Mouse (Mus musculus) liver, embryonic 13.5 days (tissue): ENCODE measurements around the gene Rnf41. TPM values are rescaled to one million over a fixed set of nuclear protein-coding genes. Genes with fewer than 3 reads are reported as not detected.

Experiments
- ATAC-seq: fragments of 200-750 bp; cut with Nextera tagmentation; 2 replicates; pipeline ENCODE4 v1.8.0; 2017; ENCODE audit warnings: low read depth, mild to moderate bottlenecking, moderate number of reproducible peaks, moderate library complexity
- DNase-seq: peaks from one replicate; pipeline ENCODE4 v3.0.0; 2022
- H3K27ac ChIP-seq: fragments of 300-500 bp; sonication (generic); 2 replicates; pipeline ENCODE4 v1.5.1; 2015; ENCODE audit warnings: moderate library complexity, mild to moderate bottlenecking, inconsistent platforms
- H3K27me3 ChIP-seq: fragments of 300-500 bp; sonication (generic); 2 replicates; pipeline ENCODE4 v1.6.1; 2015; ENCODE audit warnings: mild to moderate bottlenecking, inconsistent platforms
- H3K36me3 ChIP-seq: fragments of 300-500 bp; sonication (generic); 2 replicates; pipeline ENCODE4 v1.6.1; 2015; ENCODE audit warnings: mild to moderate bottlenecking, inconsistent platforms
- H3K4me1 ChIP-seq: fragments of 300-500 bp; sonication (generic); replicated peaks from 2 replicates; pipeline ENCODE4 v1.6.1; 2015; ENCODE audit warnings: inconsistent platforms
- H3K4me2 ChIP-seq: fragments of 300-500 bp; sonication (generic); 2 replicates; pipeline ENCODE4 v1.6.1; 2015; ENCODE audit warnings: inconsistent platforms, mild to moderate bottlenecking, moderate library complexity
- H3K4me3 ChIP-seq: fragments of 300-500 bp; sonication (generic); replicated peaks from 2 replicates; pipeline ENCODE4 v1.5.1; 2015; ENCODE audit warnings: mild to moderate bottlenecking, inconsistent platforms
- H3K9ac ChIP-seq: fragments of 300-500 bp; sonication (generic); 2 replicates; pipeline ENCODE4 v1.6.1; 2015; ENCODE audit warnings: mild to moderate bottlenecking, inconsistent platforms
- H3K9me3 ChIP-seq: fragments of 300-500 bp; sonication (generic); replicated peaks from 2 replicates; pipeline ENCODE4 v1.6.1; 2016; ENCODE audit warnings: inconsistent platforms
- WGBS: fragments of 180-500 bp; shearing (Covaris S2); methylation state at CpG from one replicate; pipeline ENCODE4 v1.1.7; 2015; ENCODE audit not compliant: insufficient replicate concordance; 5-methylcytosine and 5-hydroxymethylcytosine counted together
- polyA plus RNA-seq: library from polyadenylated mRNA; unstranded; fragments of >200 nt; fragmentation: Nextera tagmentation; extraction: Ambion mirVana; gene quantifications from 2 replicates; pipeline ENCODE4 v1.2.1, GENCODE M21; 2015

Gene Rnf41
- polyA plus RNA-seq, 1 experiment from 2014 or later: 9.0 TPM

DNA sequence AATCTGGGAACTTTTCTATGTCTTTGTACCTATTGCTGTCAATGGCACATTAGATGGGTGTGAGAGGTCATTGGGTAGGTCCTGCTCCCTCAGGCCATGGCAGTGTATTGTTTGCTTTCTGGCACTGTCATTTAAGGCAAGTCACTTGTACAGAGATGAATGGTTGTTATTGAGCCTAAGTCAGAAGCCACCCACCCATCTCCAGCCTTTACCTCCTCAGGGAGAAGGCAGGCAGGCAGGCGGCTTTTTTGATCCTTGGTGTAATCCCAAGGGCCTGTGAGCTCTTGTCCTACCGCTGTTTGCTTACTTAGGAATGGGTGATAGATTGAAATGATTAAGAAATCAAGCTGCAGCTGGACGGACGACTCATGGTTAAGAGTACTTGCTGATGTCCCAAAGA is 18.0 kb downstream of the Rnf41 start:
- no peak overlapping the region for H3K27ac ChIP-seq
- no peak overlapping the region for H3K4me2 ChIP-seq
- H3K4me1 ChIP-seq: peaks cover 7% of the 10 kb centered on the region
- WGBS: 78% methylated on average over 4 of the region's 4 CpGs
- no peak overlapping the region for H3K4me3 ChIP-seq
- DNase-seq (no peak), ATAC-seq (no peak)
- no peak overlapping the region for H3K9ac ChIP-seq
- peaks cover 37% of the 10 kb centered on the region for H3K36me3 ChIP-seq
- H3K27me3 ChIP-seq: no peaks in the 10 kb centered on the region
- no peaks in the 10 kb centered on the region for H3K9me3 ChIP-seq

DNA sequence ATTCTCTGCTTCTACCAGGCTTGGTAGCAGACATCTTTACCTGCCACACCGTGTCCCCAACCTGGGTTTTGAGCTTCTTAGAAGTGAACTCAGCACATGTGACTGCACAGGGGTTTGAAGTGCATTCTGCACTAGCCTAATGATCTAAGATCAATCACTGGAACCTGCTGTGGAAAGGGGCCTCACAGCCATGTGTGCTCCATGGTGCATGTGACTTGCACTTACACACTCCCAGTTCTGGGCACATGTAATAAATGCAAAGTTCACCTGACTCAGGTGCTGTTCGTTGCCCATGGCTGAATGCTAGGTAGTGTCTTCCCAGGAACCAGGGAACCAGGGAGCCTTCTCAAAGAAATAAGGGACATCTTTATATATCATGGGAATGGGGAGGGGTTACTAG is 22.0 kb downstream of the Rnf41 start:
- Histone ChIP-seq H3K4me3 (no peak overlapping the region), H3K4me1 (no peaks in the 10 kb centered on the region), H3K27ac (no peak overlapping the region), H3K36me3 (peaks cover 62% of the 10 kb centered on the region), H3K4me2 (no peak overlapping the region), H3K9ac (no peak overlapping the region), H3K27me3 (no peaks in the 10 kb centered on the region), H3K9me3 (no peaks in the 10 kb centered on the region)
- 77% methylated on average over 2 of the region's 2 CpGs for WGBS
- ATAC-seq (no peak), DNase-seq (no peak)

DNA sequence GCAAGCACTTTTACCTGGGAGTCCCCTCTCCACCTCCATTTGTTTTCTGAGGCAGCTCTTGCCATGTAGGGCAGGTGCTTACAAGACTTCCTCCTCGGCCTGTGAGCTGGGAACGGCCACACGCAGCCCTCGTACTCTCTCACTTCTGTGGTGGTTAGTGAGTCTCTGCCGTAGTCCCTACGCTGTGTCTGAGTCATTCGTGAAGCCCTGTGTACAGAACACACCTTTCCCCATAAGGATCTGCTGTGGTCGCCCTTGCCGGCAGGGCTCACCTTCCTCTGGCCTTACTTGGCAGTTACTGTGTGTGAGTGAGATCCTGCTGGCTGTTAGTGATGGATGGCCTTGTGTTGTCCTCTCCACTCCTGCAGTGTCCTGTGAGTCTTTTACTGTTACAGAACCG is 23.2 kb downstream of the Rnf41 start:
- Histone ChIP-seq H3K27ac (no peak overlapping the region), H3K9me3 (no peaks in the 10 kb centered on the region), H3K4me3 (no peak overlapping the region), H3K4me2 (no peak overlapping the region), H3K4me1 (0 out of 2 replicates have a peak, but pooled peaks cover 3% of the 10 kb centered on the region), H3K27me3 (no peaks in the 10 kb centered on the region), H3K9ac (no peak overlapping the region), H3K36me3 (peaks cover 61% of the 10 kb centered on the region)
- ATAC-seq (no peak), DNase-seq (no peak)
- WGBS: 77% methylated on average over 10 of the region's 10 CpGs

DNA sequence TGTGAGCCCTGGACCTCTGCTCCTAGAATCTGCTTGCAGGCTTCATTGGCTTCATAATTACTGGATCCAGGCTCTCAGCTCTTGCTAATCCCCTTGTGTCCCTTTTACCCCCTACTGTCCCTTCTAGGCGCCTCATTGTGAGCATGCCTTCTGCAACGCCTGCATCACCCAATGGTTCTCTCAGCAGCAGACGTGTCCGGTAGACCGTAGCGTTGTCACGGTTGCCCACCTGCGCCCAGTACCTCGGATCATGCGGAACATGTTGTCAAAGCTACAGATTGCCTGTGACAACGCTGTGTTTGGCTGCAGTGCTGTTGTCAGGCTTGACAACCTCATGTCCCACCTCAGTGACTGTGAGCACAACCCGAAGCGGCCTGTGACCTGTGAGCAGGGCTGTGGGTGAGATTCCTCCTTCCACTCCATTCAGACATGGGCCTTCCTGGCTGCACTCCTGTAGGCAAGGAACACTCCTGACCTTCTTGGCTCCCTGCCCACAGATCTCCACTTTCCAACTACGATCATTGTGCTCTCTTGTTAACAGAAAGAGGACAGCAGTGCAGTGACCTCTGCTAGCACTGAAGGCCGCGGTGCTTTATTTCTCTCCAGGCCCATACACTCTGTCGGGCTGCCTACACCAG is 23.8 kb downstream of the Rnf41 start:
- no peaks in the 10 kb centered on the region for H3K27me3 ChIP-seq
- H3K36me3 ChIP-seq: peaks cover 59% of the 10 kb centered on the region
- H3K4me1 ChIP-seq: 0 out of 2 replicates have a peak, but pooled peaks cover 3% of the 10 kb centered on the region
- H3K9me3 ChIP-seq: no peaks in the 10 kb centered on the region
- no peak overlapping the region for H3K27ac ChIP-seq
- DNase-seq (no peak), ATAC-seq (no peak)
- no peak overlapping the region for H3K4me3 ChIP-seq
- no peak overlapping the region for H3K4me2 ChIP-seq
- H3K9ac ChIP-seq: no peak overlapping the region
- WGBS: 91% methylated on average over 17 of the region's 17 CpGs

- no peak overlapping the region for H3K27ac ChIP-seq
- no peak for ATAC-seq
Measured at GRCm38 (mm10) chr10:128435873-128436272, 24.4 kb downstream of the Rnf41 start.

GRCm38 (mm10) chr10:128436376-128436775 is 24.9 kb downstream of the Rnf41 start:
- H3K27ac ChIP-seq: no peak overlapping the region
- H3K4me1 ChIP-seq: 0 out of 2 replicates have a peak, but pooled peaks cover 3% of the 10 kb centered on the region
- no peaks in the 10 kb centered on the region for H3K9me3 ChIP-seq
- ATAC-seq: no peak
- DNase-seq: no peak
- no peaks in the 10 kb centered on the region for H3K27me3 ChIP-seq
- no peak overlapping the region for H3K9ac ChIP-seq
- H3K36me3 ChIP-seq: peaks cover 61% of the 10 kb centered on the region
- 84% methylated on average over 8 of the region's 8 CpGs for WGBS
- no peak overlapping the region for H3K4me3 ChIP-seq
- H3K4me2 ChIP-seq: no peak overlapping the region

More at GRCm38 (mm10) chr10:128435873-128436272, 24.4 kb downstream of the Rnf41 start:
- Histone ChIP-seq H3K36me3 (peaks cover 63% of the 10 kb centered on the region), H3K4me1 (0 out of 2 replicates have a peak, but pooled peaks cover 3% of the 10 kb centered on the region), H3K9ac (no peak overlapping the region), H3K4me3 (no peak overlapping the region), H3K27me3 (no peaks in the 10 kb centered on the region), H3K4me2 (no peak overlapping the region), H3K9me3 (no peaks in the 10 kb centered on the region)
- no peak for DNase-seq
- WGBS: 76% methylated on average over 5 of the region's 5 CpGs

DNA sequence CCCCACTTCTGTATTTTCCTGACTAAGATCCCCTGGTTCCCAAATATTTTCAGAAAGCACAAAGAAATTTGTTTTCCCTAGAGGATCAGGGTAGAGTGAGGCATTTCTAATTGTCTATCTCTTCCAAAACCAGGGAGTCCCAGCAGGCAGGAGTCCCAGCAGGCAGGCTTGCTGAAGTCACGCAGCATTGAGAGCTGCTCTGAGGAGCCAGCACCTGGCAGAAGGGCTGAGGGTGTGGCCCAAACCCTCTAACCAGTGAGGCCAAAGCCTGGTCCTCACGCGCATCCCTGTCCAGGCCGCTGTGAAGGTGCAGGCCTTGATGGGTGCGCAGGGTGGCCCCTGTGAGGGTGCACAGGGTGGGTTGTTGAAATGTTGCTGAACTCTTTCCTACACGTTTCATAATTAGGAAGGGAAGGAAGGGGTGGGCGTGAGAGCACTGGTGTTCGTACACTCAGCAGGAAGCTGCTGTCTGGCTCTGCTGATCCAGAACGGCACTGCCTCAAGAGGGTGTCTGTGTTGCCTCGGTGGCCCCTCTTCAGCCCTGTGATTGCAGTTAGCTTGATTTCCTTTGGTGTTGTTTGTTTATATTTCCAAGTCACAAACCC is 27.3 kb downstream of the Rnf41 start:
- Histone ChIP-seq H3K4me1 (0 out of 2 replicates have a peak, but pooled peaks cover 3% of the 10 kb centered on the region), H3K4me3 (no peak overlapping the region), H3K36me3 (peaks cover 60% of the 10 kb centered on the region), H3K9me3 (no peaks in the 10 kb centered on the region), H3K4me2 (no peak overlapping the region), H3K27ac (no peak overlapping the region), H3K27me3 (no peaks in the 10 kb centered on the region), H3K9ac (no peak overlapping the region)
- ATAC-seq: no peak
- WGBS: 69% methylated on average over 10 of the region's 10 CpGs
- DNase-seq: no peak

DNA sequence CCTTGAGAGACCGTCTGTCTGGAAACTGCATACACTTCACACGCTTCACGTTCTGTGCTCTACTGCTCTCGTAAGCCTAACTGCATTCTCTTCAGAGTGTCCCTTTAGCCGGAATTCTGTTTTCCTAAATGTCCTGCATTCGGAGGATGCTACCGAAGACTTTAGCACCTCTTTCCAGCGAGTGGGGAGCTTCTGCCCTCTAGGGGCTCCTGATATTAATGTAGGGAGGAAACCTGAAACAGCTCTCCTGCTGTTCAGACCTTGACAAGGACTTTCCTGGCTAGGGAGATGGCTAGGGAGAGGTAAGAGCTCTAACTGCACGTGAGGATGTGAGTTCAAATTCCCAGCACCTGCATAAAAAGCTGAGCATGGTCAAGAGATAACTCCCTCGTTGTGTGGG is 28.9 kb downstream of the Rnf41 start:
- Histone ChIP-seq H3K27ac (no peak overlapping the region), H3K4me1 (peaks cover 8% of the 10 kb centered on the region; the same call in 1 of the 2 replicates), H3K4me2 (no peak overlapping the region), H3K36me3 (peaks cover 50% of the 10 kb centered on the region), H3K27me3 (no peaks in the 10 kb centered on the region), H3K4me3 (no peak overlapping the region), H3K9me3 (no peaks in the 10 kb centered on the region), H3K9ac (no peak overlapping the region)
- no peak for ATAC-seq
- no peak for DNase-seq
- WGBS: 61% methylated on average over 10 of the region's 10 CpGs

DNA sequence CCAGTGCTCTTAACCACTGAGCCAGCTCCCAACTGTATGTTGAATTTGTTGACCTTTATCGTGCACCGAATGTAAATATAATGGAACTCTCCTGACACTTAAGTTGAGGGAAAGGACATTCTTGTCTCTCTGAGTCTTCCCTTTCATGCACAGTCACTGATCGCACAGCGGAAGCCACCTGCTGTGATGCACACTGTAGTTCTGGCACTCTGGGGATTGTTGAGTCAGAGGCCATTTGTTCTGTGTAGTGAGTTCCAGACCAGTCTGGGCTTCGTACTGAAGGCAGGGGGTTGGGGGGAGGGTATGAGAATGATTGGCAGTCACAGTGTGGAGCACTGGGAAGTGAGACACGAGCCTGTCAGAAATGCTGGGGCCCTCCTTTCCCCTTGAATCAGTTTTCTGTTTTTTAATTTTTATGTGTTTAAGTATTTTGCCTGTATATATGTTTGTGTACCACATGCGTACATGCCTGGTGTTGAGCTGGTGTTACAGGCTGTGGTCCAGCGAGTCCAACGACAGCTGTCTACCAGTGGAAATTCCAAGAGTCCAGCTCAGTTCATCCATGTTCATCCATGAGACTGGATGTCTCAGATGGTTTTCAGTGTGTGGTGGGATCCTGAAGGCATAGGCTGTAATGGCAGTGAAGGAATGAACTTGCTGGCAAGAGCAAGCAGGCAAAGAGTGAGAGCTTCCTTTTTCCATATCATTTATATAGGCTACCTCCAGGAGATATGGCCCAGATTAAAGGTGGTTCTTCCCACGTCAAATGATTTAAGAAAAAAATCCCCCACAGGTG is 30.1 kb downstream of the Rnf41 start:
- no peak overlapping the region for H3K4me2 ChIP-seq
- H3K9ac ChIP-seq: no peak overlapping the region
- H3K9me3 ChIP-seq: no peaks in the 10 kb centered on the region
- WGBS: 77% methylated on average over 10 of the region's 10 CpGs
- DNase-seq (no peak), ATAC-seq (no peak)
- no peak overlapping the region for H3K4me3 ChIP-seq
- H3K36me3 ChIP-seq: peaks cover 39% of the 10 kb centered on the region
- H3K27me3 ChIP-seq: no peaks in the 10 kb centered on the region
- no peak overlapping the region for H3K27ac ChIP-seq
- H3K4me1 ChIP-seq: peaks cover 8% of the 10 kb centered on the region; the same call in 1 of the 2 replicates

DNA sequence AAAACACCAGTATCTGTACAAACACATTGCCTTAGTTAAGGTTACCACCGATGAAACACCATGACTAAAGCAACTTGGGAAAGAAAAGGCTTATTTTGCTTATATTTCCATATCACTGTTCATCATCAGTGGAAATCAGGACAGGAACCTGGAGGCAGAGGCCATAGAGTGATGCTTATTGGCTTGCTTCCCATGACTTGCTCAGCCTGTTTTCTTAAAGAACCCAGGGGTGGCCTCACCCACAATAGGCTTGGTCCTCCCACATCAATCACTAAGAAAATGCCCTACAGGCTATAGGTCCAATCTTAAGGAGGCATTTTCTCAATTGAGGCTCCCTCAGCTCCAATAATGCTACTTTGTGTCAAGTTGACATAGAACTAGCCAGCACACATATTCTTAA is 31.3 kb downstream of the Rnf41 start:
- Histone ChIP-seq H3K27ac (no peak overlapping the region), H3K27me3 (no peaks in the 10 kb centered on the region), H3K4me3 (no peak overlapping the region), H3K4me1 (peaks cover 8% of the 10 kb centered on the region; the same call in 1 of the 2 replicates), H3K4me2 (no peak overlapping the region), H3K9ac (no peak overlapping the region), H3K9me3 (no peaks in the 10 kb centered on the region), H3K36me3 (peaks cover 28% of the 10 kb centered on the region)
- ATAC-seq: no peak
- 52% methylated on average over 1 of the region's 1 CpGs for WGBS
- DNase-seq: no peak

GRCm38 (mm10) chr10:128444354-128444753 is 32.9 kb downstream of the Rnf41 start:
- no peak overlapping the region for H3K9ac ChIP-seq
- H3K4me2 ChIP-seq: no peak overlapping the region
- no peaks in the 10 kb centered on the region for H3K27me3 ChIP-seq
- H3K9me3 ChIP-seq: no peaks in the 10 kb centered on the region
- WGBS: 67% methylated on average over 6 of the region's 6 CpGs
- ATAC-seq: no peak
- H3K27ac ChIP-seq: no peak overlapping the region
- no peak overlapping the region for H3K4me3 ChIP-seq
- DNase-seq: no peak
- H3K4me1 ChIP-seq: peaks cover 5% of the 10 kb centered on the region; the same call in 1 of the 2 replicates
- H3K36me3 ChIP-seq: peaks cover 14% of the 10 kb centered on the region
